Mouse (Mus musculus): ENCODE results near the gene Jkamp. TPM values are rescaled to one million over a fixed set of nuclear protein-coding genes. Genes with fewer than 3 reads are reported as not detected.
A peak's percentile ranks its signal among the peaks of the same experiment; 100 is the strongest.

The Jkamp gene
- polyA plus RNA-seq, 1 experiment from 2014 or later, result 67.3 TPM

DNA sequence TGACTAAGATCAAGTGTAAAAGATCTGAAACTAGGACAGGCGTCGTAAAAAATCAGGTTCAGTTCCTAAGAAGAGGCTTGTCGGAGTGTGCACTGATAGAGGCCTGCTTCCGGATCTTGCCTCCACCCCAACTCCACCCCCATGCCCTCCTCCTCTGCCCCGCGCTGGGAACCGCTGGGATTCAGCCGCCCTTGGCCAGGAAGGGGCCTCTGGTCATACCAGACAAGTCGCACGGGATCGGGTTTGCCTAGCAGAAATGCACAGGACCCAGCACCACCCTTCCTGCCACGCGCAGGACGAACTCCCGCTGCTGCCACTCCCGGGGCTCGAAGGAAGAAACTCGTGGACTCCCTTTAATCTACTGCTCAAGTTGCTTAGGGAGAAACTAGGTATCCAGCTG, 3.0 kb upstream of the Jkamp start:
- Histone ChIP-seq H3K27ac (ENCODE audit: low read depth, low read length) (0 out of 2 replicates have a peak overlapping the region, but pooled peaks have one; percentile 24), H3K9ac (ENCODE audit: low read depth, low read length) (no peak overlapping the region), H3K36me3 (ENCODE audit: control insufficient read depth, insufficient read depth, low read length) (no peaks in the 10 kb centered on the region), H3K9me3 (ENCODE audit: control insufficient read depth, low read length) (no peaks in the 10 kb centered on the region), H3K27me3 (ENCODE audit: control insufficient read depth, insufficient read depth, low read length) (no peaks in the 10 kb centered on the region), H3K4me1 (ENCODE audit: control insufficient read depth, insufficient read depth, low read length) (peaks cover 7% of the 10 kb centered on the region; the same call in 1 of the 2 replicates), H3K4me2 (replicated peaks; ENCODE audit: low read depth, low read length) (peak overlapping the region; percentile 36), H3K4me3 (ENCODE audit: low read length) (peak overlapping the region; percentile 23)
- 18% methylated on average over 18 of the region's 18 CpGs for WGBS
- no peak for ATAC-seq (ENCODE audit: low FRiP score, low TSS enrichment)

DNA sequence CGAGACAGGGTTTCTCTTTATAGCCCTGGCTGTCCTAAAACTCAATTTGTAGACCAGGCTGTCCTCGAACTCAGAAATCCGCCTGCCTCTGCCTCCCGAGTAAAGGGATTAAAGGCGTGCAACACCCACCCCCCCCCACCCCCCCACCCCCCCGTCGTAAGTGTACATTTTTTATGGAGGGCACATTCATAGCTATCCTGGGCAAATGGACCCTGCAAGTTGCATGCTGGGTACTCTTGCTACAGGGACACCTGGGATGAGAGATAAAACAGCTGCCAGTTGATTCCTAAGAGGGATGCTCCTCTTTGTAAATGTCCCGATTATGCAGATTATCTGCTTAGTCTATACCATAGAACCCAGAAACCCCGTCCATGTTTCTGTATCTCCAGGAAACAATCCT, 2.1 kb upstream of the Jkamp start:
- H3K36me3 ChIP-seq (ENCODE audit: control insufficient read depth, insufficient read depth, low read length), result no peaks in the 10 kb centered on the region
- no peak overlapping the region for H3K27ac ChIP-seq (ENCODE audit: low read depth, low read length)
- no peak overlapping the region for H3K9ac ChIP-seq (ENCODE audit: low read depth, low read length)
- H3K4me2 ChIP-seq (replicated peaks; ENCODE audit: low read depth, low read length), result no peak overlapping the region
- ATAC-seq (ENCODE audit: low FRiP score, low TSS enrichment), result no peak
- WGBS, result 85% methylated on average over 9 of the region's 9 CpGs
- no peak overlapping the region for H3K4me3 ChIP-seq (ENCODE audit: low read length)
- no peaks in the 10 kb centered on the region for H3K9me3 ChIP-seq (ENCODE audit: control insufficient read depth, low read length)
- H3K27me3 ChIP-seq (ENCODE audit: control insufficient read depth, insufficient read depth, low read length), result no peaks in the 10 kb centered on the region
- peaks cover 14% of the 10 kb centered on the region; the same call in 1 of the 2 replicates for H3K4me1 ChIP-seq (ENCODE audit: control insufficient read depth, insufficient read depth, low read length)

GRCm38 (mm10) chr12:72084261-72085023, 947 bp upstream of the Jkamp start:
- peak overlapping the region; percentile 71 for H3K9ac ChIP-seq (ENCODE audit: low read depth, low read length)
- H3K4me1 ChIP-seq (ENCODE audit: control insufficient read depth, insufficient read depth, low read length), result peaks cover 14% of the 10 kb centered on the region; the same call in 1 of the 2 replicates
- peak; percentile 20 for ATAC-seq (ENCODE audit: low FRiP score, low TSS enrichment)
- H3K27me3 ChIP-seq (ENCODE audit: control insufficient read depth, insufficient read depth, low read length), result no peaks in the 10 kb centered on the region
- H3K4me3 ChIP-seq (ENCODE audit: low read length), result peak overlapping the region; percentile 81
- WGBS, result 3% methylated on average over 46 of the region's 46 CpGs
- H3K27ac ChIP-seq (ENCODE audit: low read depth, low read length), result peak overlapping the region; percentile 76
- no peaks in the 10 kb centered on the region for H3K9me3 ChIP-seq (ENCODE audit: control insufficient read depth, low read length)
- peak overlapping the region; percentile 61 for H3K4me2 ChIP-seq (replicated peaks; ENCODE audit: low read depth, low read length)
- H3K36me3 ChIP-seq (ENCODE audit: control insufficient read depth, insufficient read depth, low read length), result no peaks in the 10 kb centered on the region

- Histone ChIP-seq H3K4me1 (ENCODE audit: control insufficient read depth, insufficient read depth, low read length) (peaks cover 14% of the 10 kb centered on the region; the same call in 1 of the 2 replicates), H3K9ac (ENCODE audit: low read depth, low read length) (peak overlapping the region; percentile 71), H3K4me2 (replicated peaks; ENCODE audit: low read depth, low read length) (peak overlapping the region; percentile 61), H3K9me3 (ENCODE audit: control insufficient read depth, low read length) (no peaks in the 10 kb centered on the region), H3K27me3 (ENCODE audit: control insufficient read depth, insufficient read depth, low read length) (no peaks in the 10 kb centered on the region), H3K36me3 (ENCODE audit: control insufficient read depth, insufficient read depth, low read length) (peaks cover 2% of the 10 kb centered on the region; the same call in 1 of the 2 replicates), H3K4me3 (ENCODE audit: low read length) (peak overlapping the region; percentile 81), H3K27ac (ENCODE audit: low read depth, low read length) (peak overlapping the region; percentile 76)
- WGBS, result under 1% methylated on average over 31 of the region's 31 CpGs
- ATAC-seq (ENCODE audit: low FRiP score, low TSS enrichment), result peak; percentile 38
Measured at GRCm38 (mm10) chr12:72085024-72085328, 413 bp upstream of the Jkamp start.

DNA sequence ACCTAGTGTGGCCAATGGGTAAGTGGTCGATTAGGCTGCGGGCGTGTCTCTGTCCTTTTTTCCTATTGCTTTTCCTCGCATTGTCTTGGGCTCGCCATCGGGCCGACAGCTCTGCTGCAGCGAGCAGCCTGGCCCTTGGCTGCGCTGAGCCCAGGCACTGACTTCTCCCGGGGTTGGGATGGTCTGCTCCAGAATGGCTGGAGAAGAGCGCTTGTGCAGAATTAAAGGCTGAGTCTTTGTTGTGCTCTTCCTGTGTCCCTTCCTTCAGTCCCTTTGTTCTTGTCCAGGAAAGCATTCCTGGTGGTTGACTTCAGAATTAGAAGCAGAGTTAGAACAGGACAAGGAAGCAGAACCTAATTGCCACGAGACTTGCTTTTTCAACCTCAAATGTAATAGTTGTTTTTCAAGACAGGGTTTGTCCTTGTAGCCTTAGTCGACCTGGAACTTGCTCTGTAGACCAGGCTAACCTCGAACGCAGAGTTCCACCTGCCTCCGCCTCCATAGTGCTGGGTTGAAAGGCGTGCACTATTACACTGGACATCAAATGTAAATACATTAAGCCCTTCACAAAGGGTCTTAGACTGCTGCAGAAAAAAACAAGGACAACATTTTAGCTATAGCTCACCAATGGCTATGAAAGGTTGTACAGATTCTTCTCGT, 907 bp downstream of the Jkamp start:
- Histone ChIP-seq H3K27ac (ENCODE audit: low read depth, low read length) (peak overlapping the region; percentile 97), H3K4me2 (replicated peaks; ENCODE audit: low read depth, low read length) (peak overlapping the region; percentile 79), H3K36me3 (ENCODE audit: control insufficient read depth, insufficient read depth, low read length) (peaks cover 12% of the 10 kb centered on the region; the same call in 1 of the 2 replicates), H3K4me3 (ENCODE audit: low read length) (peak overlapping the region; percentile 81), H3K9me3 (ENCODE audit: control insufficient read depth, low read length) (no peaks in the 10 kb centered on the region), H3K9ac (ENCODE audit: low read depth, low read length) (peak overlapping the region; percentile 82), H3K4me1 (ENCODE audit: control insufficient read depth, insufficient read depth, low read length) (peaks cover 14% of the 10 kb centered on the region; the same call in 1 of the 2 replicates), H3K27me3 (ENCODE audit: control insufficient read depth, insufficient read depth, low read length) (no peaks in the 10 kb centered on the region)
- no peak for ATAC-seq (ENCODE audit: low FRiP score, low TSS enrichment)
- WGBS, result 1% methylated on average over 18 of the region's 18 CpGs

DNA sequence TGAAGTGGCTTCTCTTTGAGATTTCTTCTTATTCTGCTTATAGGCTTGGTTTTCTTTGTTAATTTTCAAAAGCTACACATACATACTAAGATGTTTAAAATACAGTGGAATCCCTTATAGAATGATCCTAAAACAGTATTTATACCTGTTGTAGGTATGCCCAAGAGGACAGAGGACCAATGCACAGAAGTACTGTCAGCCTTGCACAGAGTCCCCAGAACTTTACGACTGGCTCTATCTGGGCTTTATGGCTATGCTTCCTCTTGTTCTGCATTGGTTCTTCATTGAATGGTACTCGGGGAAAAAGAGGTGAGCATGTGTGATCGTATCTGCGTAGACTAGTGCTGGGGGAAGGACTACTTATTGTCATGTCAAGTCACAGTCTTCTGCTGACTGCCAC, 4.4 kb downstream of the Jkamp start:
- Histone ChIP-seq H3K4me1 (ENCODE audit: control insufficient read depth, insufficient read depth, low read length) (peaks cover 7% of the 10 kb centered on the region; the same call in 1 of the 2 replicates), H3K27me3 (ENCODE audit: control insufficient read depth, insufficient read depth, low read length) (no peaks in the 10 kb centered on the region), H3K9me3 (ENCODE audit: control insufficient read depth, low read length) (no peaks in the 10 kb centered on the region), H3K4me2 (replicated peaks; ENCODE audit: low read depth, low read length) (no peak overlapping the region), H3K27ac (ENCODE audit: low read depth, low read length) (no peak overlapping the region), H3K4me3 (ENCODE audit: low read length) (no peak overlapping the region), H3K9ac (ENCODE audit: low read depth, low read length) (no peak overlapping the region), H3K36me3 (ENCODE audit: control insufficient read depth, insufficient read depth, low read length) (peaks cover 45% of the 10 kb centered on the region)
- ATAC-seq (ENCODE audit: low FRiP score, low TSS enrichment), result no peak
- 94% methylated on average over 4 of the region's 4 CpGs for WGBS

DNA sequence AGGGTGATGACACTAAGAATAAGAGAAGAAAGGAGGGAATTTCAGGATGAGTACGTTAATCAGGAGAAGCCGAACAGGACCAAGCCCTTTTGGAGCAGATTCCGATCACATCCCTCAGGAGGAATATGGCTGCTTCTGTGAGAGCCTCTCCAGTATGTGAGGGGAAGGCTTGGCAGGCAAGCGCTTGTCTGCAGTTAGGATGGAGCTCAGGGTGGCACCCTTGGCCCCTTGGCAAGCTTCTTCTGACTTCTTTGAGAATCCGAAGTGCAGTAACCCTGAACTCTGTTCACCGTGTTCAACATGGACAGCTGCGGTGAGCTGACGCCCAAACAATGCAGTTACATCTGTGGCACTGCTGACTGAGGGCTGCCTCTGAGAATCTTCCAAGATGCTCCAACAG, 11.6 kb downstream of the Jkamp start:
- Histone ChIP-seq H3K4me3 (ENCODE audit: low read length) (no peak overlapping the region), H3K27me3 (ENCODE audit: control insufficient read depth, insufficient read depth, low read length) (no peaks in the 10 kb centered on the region), H3K4me1 (ENCODE audit: control insufficient read depth, insufficient read depth, low read length) (no peaks in the 10 kb centered on the region), H3K9ac (ENCODE audit: low read depth, low read length) (no peak overlapping the region; the same call in 1 of the 2 replicates), H3K4me2 (replicated peaks; ENCODE audit: low read depth, low read length) (no peak overlapping the region), H3K36me3 (ENCODE audit: control insufficient read depth, insufficient read depth, low read length) (peaks cover 70% of the 10 kb centered on the region), H3K9me3 (ENCODE audit: control insufficient read depth, low read length) (no peaks in the 10 kb centered on the region), H3K27ac (ENCODE audit: low read depth, low read length) (no peak overlapping the region)
- WGBS, result 94% methylated on average over 8 of the region's 8 CpGs
- ATAC-seq (ENCODE audit: low FRiP score, low TSS enrichment), result no peak

GRCm38 (mm10) chr12:72102776-72103175, 17.4 kb downstream of the Jkamp start:
- no peak for ATAC-seq (ENCODE audit: low FRiP score, low TSS enrichment)
- Histone ChIP-seq H3K9me3 (ENCODE audit: control insufficient read depth, low read length) (no peaks in the 10 kb centered on the region), H3K4me1 (ENCODE audit: control insufficient read depth, insufficient read depth, low read length) (no peaks in the 10 kb centered on the region), H3K4me2 (replicated peaks; ENCODE audit: low read depth, low read length) (no peak overlapping the region), H3K27ac (ENCODE audit: low read depth, low read length) (no peak overlapping the region), H3K4me3 (ENCODE audit: low read length) (no peak overlapping the region), H3K27me3 (ENCODE audit: control insufficient read depth, insufficient read depth, low read length) (no peaks in the 10 kb centered on the region), H3K36me3 (ENCODE audit: control insufficient read depth, insufficient read depth, low read length) (peaks cover 17% of the 10 kb centered on the region), H3K9ac (ENCODE audit: low read depth, low read length) (no peak overlapping the region)
- WGBS, result 81% methylated on average over 6 of the region's 6 CpGs

GRCm38 (mm10) chr12:72104027-72104426, 18.6 kb downstream of the Jkamp start:
- ATAC-seq (ENCODE audit: low FRiP score, low TSS enrichment), result no peak
- Histone ChIP-seq H3K4me3 (ENCODE audit: low read length) (no peak overlapping the region), H3K9ac (ENCODE audit: low read depth, low read length) (no peak overlapping the region), H3K9me3 (ENCODE audit: control insufficient read depth, low read length) (no peaks in the 10 kb centered on the region), H3K27me3 (ENCODE audit: control insufficient read depth, insufficient read depth, low read length) (no peaks in the 10 kb centered on the region), H3K4me1 (ENCODE audit: control insufficient read depth, insufficient read depth, low read length) (no peaks in the 10 kb centered on the region), H3K27ac (ENCODE audit: low read depth, low read length) (no peak overlapping the region), H3K36me3 (ENCODE audit: control insufficient read depth, insufficient read depth, low read length) (peaks cover 15% of the 10 kb centered on the region; the same call in 1 of the 2 replicates), H3K4me2 (replicated peaks; ENCODE audit: low read depth, low read length) (no peak overlapping the region)
- 88% methylated on average over 5 of the region's 5 CpGs for WGBS

Measured in kidney, embryonic 14.5 days (tissue).